Mouse (Mus musculus) lung, embryonic 16.5 days (tissue): ENCODE measurements around the gene Dnah11. TPM values are rescaled to one million over a fixed set of nuclear protein-coding genes. Genes with fewer than 3 reads are reported as not detected.

Experiments
- ATAC-seq: fragments of 200-750 bp; cut with Nextera tagmentation; 2 replicates; pipeline ENCODE4 v1.8.0; 2017; ENCODE audit warnings: low read depth, mild to moderate bottlenecking, moderate library complexity
- H3K27ac ChIP-seq: fragments of 300-500 bp; sonication (generic); 2 replicates; pipeline ENCODE4 v1.5.1; 2014; ENCODE audit warnings: mild to moderate bottlenecking, control low read depth, low read length
- H3K27me3 ChIP-seq: fragments of 300-500 bp; sonication (generic); 2 replicates; pipeline ENCODE4 v1.6.1; 2014; ENCODE audit warnings: low read depth, low read length, mixed read lengths; ENCODE audit not compliant: control insufficient read depth, insufficient read depth
- H3K36me3 ChIP-seq: fragments of 300-500 bp; sonication (generic); 2 replicates; pipeline ENCODE4 v1.6.1; 2014; ENCODE audit warnings: low read length; ENCODE audit not compliant: control insufficient read depth, insufficient read depth
- H3K4me1 ChIP-seq: fragments of 300-500 bp; sonication (generic); replicated peaks from 2 replicates; pipeline ENCODE4 v1.6.1; 2014; ENCODE audit warnings: low read length, mixed read lengths; ENCODE audit not compliant: control insufficient read depth, insufficient read depth
- H3K4me2 ChIP-seq: fragments of 300-500 bp; sonication (generic); 2 replicates; pipeline ENCODE4 v1.6.1; 2014; ENCODE audit warnings: low read depth, low read length, control low read depth
- H3K4me3 ChIP-seq: fragments of 300-500 bp; sonication (generic); 2 replicates; pipeline ENCODE4 v1.5.1; 2014; ENCODE audit warnings: mild to moderate bottlenecking, low read length, control low read depth
- H3K9ac ChIP-seq: fragments of 300-500 bp; sonication (generic); 2 replicates; pipeline ENCODE4 v1.6.1; 2014; ENCODE audit warnings: low read length, control low read depth
- H3K9me3 ChIP-seq: fragments of 300-500 bp; sonication (generic); 2 replicates; pipeline ENCODE4 v1.6.1; 2016; ENCODE audit warnings: low read length; ENCODE audit not compliant: control insufficient read depth
- WGBS: fragments of 180-500 bp; shearing (Covaris S2); extraction: QIAGEN DNeasy Blood & Tissue Kit; methylation state at CpG from one replicate; pipeline ENCODE4 v1.1.7; 2014; 5-methylcytosine and 5-hydroxymethylcytosine counted together
- polyA plus RNA-seq: library from polyadenylated mRNA; unstranded; fragments of >200 nt; fragmentation: Nextera tagmentation; extraction: Ambion mirVana; gene quantifications from 2 replicates; pipeline ENCODE4 v1.2.1, GENCODE M21; 2015

Dnah11 gene
- polyA plus RNA-seq, 1 experiment from 2014 or later: 1.1 TPM

DNA sequence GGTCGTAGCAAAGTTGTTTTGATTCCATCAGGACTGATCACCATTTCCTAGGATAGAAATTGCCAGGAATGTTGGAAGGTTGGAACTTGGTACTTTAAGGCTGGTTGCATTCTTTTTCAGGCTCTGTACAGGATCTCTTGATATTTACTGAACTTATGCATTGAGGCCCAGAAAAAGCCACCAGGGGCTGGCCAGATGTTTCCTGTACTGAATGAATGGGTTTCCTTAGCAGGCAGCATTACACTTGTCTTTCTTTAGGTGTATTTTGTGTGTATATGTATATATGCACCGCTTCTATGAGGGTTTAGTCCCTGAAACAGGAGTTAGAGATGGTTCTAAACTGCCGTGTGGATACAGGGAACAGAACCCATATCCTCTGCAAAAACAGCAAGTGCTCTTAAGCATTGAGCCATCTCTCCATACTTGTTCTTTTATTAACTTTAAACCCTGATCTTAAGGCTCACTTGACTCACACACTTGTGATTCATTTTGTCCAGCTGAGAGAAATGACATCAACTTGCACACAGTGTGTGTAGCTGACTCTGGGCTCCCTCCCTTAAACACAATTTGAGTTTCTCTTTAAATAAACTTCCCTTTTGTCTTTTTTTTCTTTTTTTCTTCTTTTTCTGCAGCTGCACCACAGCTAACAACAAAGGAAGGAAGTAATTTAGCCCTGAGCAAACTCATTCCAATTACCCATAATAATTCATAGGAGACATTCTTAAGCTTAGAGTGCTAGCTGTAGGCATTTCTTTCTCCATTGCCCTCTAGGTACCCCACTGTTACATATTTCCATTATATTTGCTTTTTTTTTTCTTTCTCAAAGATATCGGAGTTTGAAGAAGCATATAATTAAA lies 330.9 kb downstream of the Dnah11 start:
- WGBS: 76% methylated on average over 4 of the region's 4 CpGs
- H3K4me1 ChIP-seq: no peaks in the 10 kb centered on the region
- peaks cover 7% of the 10 kb centered on the region for H3K36me3 ChIP-seq
- ATAC-seq: no peak
- no peak overlapping the region for H3K4me3 ChIP-seq
- H3K27ac ChIP-seq: peak overlapping the region; percentile 24; the same call in 1 of the 2 replicates
- H3K4me2 ChIP-seq: no peak overlapping the region
- no peaks in the 10 kb centered on the region for H3K9me3 ChIP-seq
- no peaks in the 10 kb centered on the region for H3K27me3 ChIP-seq
- H3K9ac ChIP-seq: no peak overlapping the region

DNA sequence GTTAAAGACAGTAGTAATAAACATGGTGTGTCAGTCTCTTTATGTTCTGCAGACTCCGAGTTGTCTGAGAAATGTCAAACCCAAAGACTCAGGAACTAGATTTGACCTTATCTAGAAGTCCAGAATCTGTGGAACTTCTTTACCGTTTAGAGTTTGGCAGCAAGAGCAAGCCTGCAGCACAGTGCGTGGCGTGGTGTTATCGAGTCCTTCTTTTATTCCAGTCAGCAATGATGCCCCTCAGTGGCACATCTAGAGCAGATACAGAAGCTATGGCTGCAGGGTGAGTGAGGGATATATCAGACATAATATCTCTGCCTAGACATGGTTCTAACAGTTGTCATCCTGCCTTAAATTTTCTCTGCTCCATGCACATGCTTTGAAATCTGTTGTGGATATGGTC lies 336.2 kb downstream of the Dnah11 start:
- H3K9me3 ChIP-seq: no peaks in the 10 kb centered on the region
- no peaks in the 10 kb centered on the region for H3K4me1 ChIP-seq
- no peak for ATAC-seq
- H3K4me3 ChIP-seq: no peak overlapping the region
- no peaks in the 10 kb centered on the region for H3K27me3 ChIP-seq
- WGBS: 72% methylated on average over 5 of the region's 5 CpGs
- no peaks in the 10 kb centered on the region; the same call in 1 of the 2 replicates for H3K36me3 ChIP-seq
- no peak overlapping the region for H3K27ac ChIP-seq
- no peak overlapping the region for H3K4me2 ChIP-seq
- no peak overlapping the region for H3K9ac ChIP-seq

GRCm38 (mm10) chr12:117861249-117861648 lies 337.6 kb downstream of the Dnah11 start:
- WGBS: 61% methylated on average over 3 of the region's 3 CpGs
- no peak overlapping the region for H3K4me3 ChIP-seq
- H3K9ac ChIP-seq: no peak overlapping the region
- H3K27me3 ChIP-seq: no peaks in the 10 kb centered on the region
- no peak for ATAC-seq
- H3K36me3 ChIP-seq: no peaks in the 10 kb centered on the region; the same call in 1 of the 2 replicates
- no peaks in the 10 kb centered on the region for H3K9me3 ChIP-seq
- no peak overlapping the region for H3K4me2 ChIP-seq
- H3K4me1 ChIP-seq: no peaks in the 10 kb centered on the region
- H3K27ac ChIP-seq: no peak overlapping the region

- 62% methylated on average over 7 of the region's 7 CpGs for WGBS
- Histone ChIP-seq H3K9ac (no peak overlapping the region), H3K4me2 (no peak overlapping the region), H3K4me3 (no peak overlapping the region), H3K4me1 (no peaks in the 10 kb centered on the region), H3K9me3 (no peaks in the 10 kb centered on the region), H3K27me3 (no peaks in the 10 kb centered on the region), H3K27ac (no peak overlapping the region), H3K36me3 (no peaks in the 10 kb centered on the region; the same call in 1 of the 2 replicates)
- ATAC-seq: no peak
Measured at GRCm38 (mm10) chr12:117860840-117861239, 338.0 kb downstream of the Dnah11 start.

DNA sequence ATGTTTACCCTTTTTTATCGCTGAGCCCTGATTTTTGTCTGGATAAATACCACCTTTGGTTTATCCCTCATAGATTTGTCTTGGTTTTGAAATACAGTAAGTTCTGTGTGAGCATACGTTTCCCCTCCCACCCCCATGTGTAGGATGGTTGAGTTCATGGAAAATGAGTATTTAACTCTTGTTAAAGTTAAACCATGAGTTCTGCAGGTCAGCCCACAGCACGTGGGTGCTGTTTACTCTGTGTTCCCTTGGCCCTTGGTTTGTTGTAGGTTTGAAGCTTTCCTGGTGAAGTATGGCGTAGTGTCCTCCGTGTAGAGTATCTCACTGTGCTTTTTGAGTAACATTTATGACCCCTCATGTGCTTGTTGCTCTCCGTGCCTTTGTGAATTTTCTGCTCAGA lies 341.0 kb downstream of the Dnah11 start:
- Histone ChIP-seq H3K4me1 (no peaks in the 10 kb centered on the region), H3K27me3 (no peaks in the 10 kb centered on the region), H3K36me3 (no peaks in the 10 kb centered on the region), H3K4me2 (no peak overlapping the region), H3K9ac (no peak overlapping the region), H3K9me3 (no peaks in the 10 kb centered on the region), H3K4me3 (no peak overlapping the region), H3K27ac (no peak overlapping the region)
- ATAC-seq: no peak
- 80% methylated on average over 6 of the region's 6 CpGs for WGBS

GRCm38 (mm10) chr12:117857023-117857422 lies 341.8 kb downstream of the Dnah11 start:
- Histone ChIP-seq H3K27ac (no peak overlapping the region), H3K36me3 (no peaks in the 10 kb centered on the region), H3K9ac (no peak overlapping the region), H3K4me3 (no peak overlapping the region), H3K4me2 (no peak overlapping the region), H3K4me1 (no peaks in the 10 kb centered on the region), H3K9me3 (no peaks in the 10 kb centered on the region), H3K27me3 (no peaks in the 10 kb centered on the region)
- 52% methylated on average over 9 of the region's 9 CpGs for WGBS
- no peak for ATAC-seq

- H3K9ac ChIP-seq: no peak overlapping the region
Measured at GRCm38 (mm10) chr12:117853316-117853715, 345.5 kb downstream of the Dnah11 start.

GRCm38 (mm10) chr12:117850472-117850871 lies 348.4 kb downstream of the Dnah11 start:
- no peaks in the 10 kb centered on the region; the same call in 1 of the 2 replicates for H3K4me1 ChIP-seq
- no peak for ATAC-seq

More at GRCm38 (mm10) chr12:117853316-117853715, 345.5 kb downstream of the Dnah11 start:
- WGBS: 24% methylated on average over 6 of the region's 6 CpGs
- ATAC-seq: peak; percentile 45; the same call in 1 of the 2 replicates
- no peak overlapping the region for H3K27ac ChIP-seq
- no peaks in the 10 kb centered on the region; the same call in 1 of the 2 replicates for H3K4me1 ChIP-seq
- no peak overlapping the region for H3K4me3 ChIP-seq
- H3K36me3 ChIP-seq: no peaks in the 10 kb centered on the region
- no peaks in the 10 kb centered on the region for H3K27me3 ChIP-seq
- no peak overlapping the region for H3K4me2 ChIP-seq
- H3K9me3 ChIP-seq: no peaks in the 10 kb centered on the region

GRCm38 (mm10) chr12:117848621-117849020 lies 350.2 kb downstream of the Dnah11 start:
- no peak for ATAC-seq
- Histone ChIP-seq H3K4me3 (no peak overlapping the region), H3K9me3 (no peaks in the 10 kb centered on the region), H3K4me2 (no peak overlapping the region), H3K27me3 (no peaks in the 10 kb centered on the region), H3K36me3 (no peaks in the 10 kb centered on the region), H3K9ac (no peak overlapping the region), H3K27ac (no peak overlapping the region), H3K4me1 (peaks cover 4% of the 10 kb centered on the region)
- WGBS: 91% methylated on average over 6 of the region's 6 CpGs

More at GRCm38 (mm10) chr12:117850472-117850871, 348.4 kb downstream of the Dnah11 start:
- no peak overlapping the region for H3K9ac ChIP-seq
- H3K4me2 ChIP-seq: no peak overlapping the region
- H3K4me3 ChIP-seq: no peak overlapping the region
- no peaks in the 10 kb centered on the region for H3K36me3 ChIP-seq
- H3K27ac ChIP-seq: no peak overlapping the region
- no peaks in the 10 kb centered on the region for H3K9me3 ChIP-seq
- H3K27me3 ChIP-seq: no peaks in the 10 kb centered on the region
- WGBS: 49% methylated on average over 10 of the region's 10 CpGs
